Mouse (Mus musculus) forebrain, embryonic 12.5 days (tissue): ENCODE measurements at regions not wholly inside any gene's neighbourhood (a gene's known extent, or its start where the extent isn't known, plus 50 kb on each side); places are given as distances from the start of the nearest gene placed in this dataset.

Experiments used
- ATAC-seq: fragments of 200-750 bp; cut with Nextera tagmentation; 2 replicates; pipeline ENCODE4 v1.8.0; 2017; ENCODE audit warnings: moderate TSS enrichment; ENCODE audit not compliant: low FRiP score
- H3K27ac ChIP-seq: fragments of 300-500 bp; sonication (generic); 2 replicates; pipeline ENCODE4 v1.5.1; 2016; ENCODE audit warnings: mild to moderate bottlenecking
- H3K27me3 ChIP-seq: fragments of 300-500 bp; sonication (generic); 2 replicates; pipeline ENCODE4 v1.6.1; 2016; ENCODE audit warnings: mild to moderate bottlenecking
- H3K36me3 ChIP-seq: fragments of 300-500 bp; sonication (generic); replicated peaks from 2 replicates; pipeline ENCODE4 v1.6.1; 2016; ENCODE audit warnings: mild to moderate bottlenecking
- H3K4me1 ChIP-seq: fragments of 300-500 bp; sonication (generic); 2 replicates; pipeline ENCODE4 v1.6.1; 2016
- H3K4me2 ChIP-seq: fragments of 300-500 bp; sonication (generic); 2 replicates; pipeline ENCODE4 v1.6.1; 2016; ENCODE audit warnings: mild to moderate bottlenecking, moderate library complexity
- H3K4me3 ChIP-seq: fragments of 300-500 bp; sonication (generic); replicated peaks from 2 replicates; pipeline ENCODE4 v1.5.1; 2016; ENCODE audit warnings: mild to moderate bottlenecking
- H3K9ac ChIP-seq: fragments of 300-500 bp; sonication (generic); 2 replicates; pipeline ENCODE4 v1.6.1; 2016; ENCODE audit warnings: mild to moderate bottlenecking
- H3K9me3 ChIP-seq: fragments of 300-500 bp; sonication (generic); 2 replicates; pipeline ENCODE4 v1.6.1; 2016
- WGBS: fragments of 180-500 bp; shearing (Covaris S2); methylation state at CpG from one replicate; pipeline ENCODE4 v1.1.7; 2016; 5-methylcytosine and 5-hydroxymethylcytosine counted together

DNA sequence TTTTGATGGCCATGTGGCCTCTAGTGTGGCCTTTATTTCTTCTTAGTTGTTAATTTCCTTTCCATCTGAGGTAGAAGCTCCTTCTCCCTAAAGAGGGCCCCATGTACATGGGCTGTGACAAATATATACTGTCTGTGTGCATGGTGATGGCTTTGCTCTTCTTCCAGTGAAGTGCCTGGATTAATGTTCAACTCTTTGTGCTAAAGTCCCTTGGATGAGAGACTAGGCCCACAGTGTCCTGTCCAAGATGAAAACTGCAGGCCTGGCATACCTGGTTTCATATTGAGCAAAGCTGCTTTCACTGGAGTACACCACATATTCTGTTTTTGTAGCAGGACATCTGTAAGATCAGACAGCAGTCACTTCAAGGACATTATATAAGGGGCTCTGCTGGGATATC lies 127.6 kb upstream of the Il12b start:
- H3K36me3 ChIP-seq, result no peaks in the 10 kb centered on the region
- no peak overlapping the region for H3K4me2 ChIP-seq
- no peak for ATAC-seq
- no peaks in the 10 kb centered on the region for H3K9me3 ChIP-seq
- no peaks in the 10 kb centered on the region for H3K27me3 ChIP-seq
- H3K9ac ChIP-seq, result no peak overlapping the region
- H3K4me1 ChIP-seq, result no peaks in the 10 kb centered on the region
- H3K4me3 ChIP-seq, result no peak overlapping the region
- H3K27ac ChIP-seq, result no peak overlapping the region

DNA sequence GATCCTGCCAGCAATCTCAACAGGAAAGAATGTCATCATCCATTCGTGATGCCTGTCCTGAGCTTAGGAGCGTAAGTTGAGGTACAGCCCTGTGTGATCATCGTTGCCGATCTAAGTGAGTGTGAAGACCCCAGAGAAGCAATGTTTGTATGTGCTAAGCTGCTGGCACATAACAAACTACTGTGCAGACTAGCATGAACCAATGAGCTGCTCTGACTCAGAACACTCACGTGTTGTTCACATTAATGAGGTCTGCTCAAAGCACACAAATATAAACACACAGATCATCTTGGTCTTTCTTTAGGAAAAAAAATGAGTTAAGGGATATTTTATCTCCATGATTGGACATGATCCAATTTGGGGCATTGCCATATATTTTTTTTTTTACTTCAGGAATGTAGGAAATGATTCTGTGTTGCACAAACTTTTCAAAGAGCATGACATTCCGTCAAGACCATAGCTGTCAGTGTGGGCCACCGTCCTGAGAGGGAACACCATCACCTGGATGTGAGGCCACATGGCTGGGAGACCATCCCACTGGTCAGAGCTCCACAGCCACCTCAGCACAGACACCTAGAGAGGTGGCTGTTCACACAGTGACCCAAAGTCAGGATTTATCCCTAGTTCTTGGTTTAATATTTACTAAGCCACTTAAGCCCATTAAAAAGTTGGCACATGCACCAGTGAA lies 121.2 kb upstream of the Il12b start:
- Histone ChIP-seq H3K27me3 (no peaks in the 10 kb centered on the region), H3K9me3 (no peaks in the 10 kb centered on the region), H3K4me2 (no peak overlapping the region), H3K9ac (no peak overlapping the region), H3K36me3 (no peaks in the 10 kb centered on the region), H3K27ac (no peak overlapping the region), H3K4me3 (no peak overlapping the region), H3K4me1 (no peaks in the 10 kb centered on the region)
- no peak for ATAC-seq
- WGBS, result 92% methylated on average over 7 of the region's 7 CpGs

DNA sequence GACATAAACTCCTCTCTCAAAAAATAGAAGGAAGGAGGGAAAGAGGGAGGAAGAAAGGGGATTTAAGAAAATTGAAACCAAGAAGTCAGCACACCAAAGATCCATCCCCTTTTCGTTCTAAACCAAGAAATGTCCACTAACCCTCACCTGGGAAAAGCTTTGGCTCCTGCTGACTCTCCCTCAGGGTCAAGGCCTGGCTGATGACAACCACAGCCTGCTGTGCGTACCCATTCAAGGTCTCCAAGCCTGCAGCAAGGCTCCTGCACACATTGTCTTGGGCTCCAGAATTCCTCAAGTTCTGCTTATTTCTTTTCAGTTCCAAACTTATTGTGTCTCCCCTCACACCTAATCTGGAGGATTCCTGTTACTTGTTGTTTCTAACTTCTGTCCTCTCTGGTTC lies 113.9 kb upstream of the Il12b start:
- no peak overlapping the region for H3K4me3 ChIP-seq
- H3K27ac ChIP-seq, result no peak overlapping the region
- H3K9me3 ChIP-seq, result no peaks in the 10 kb centered on the region
- no peak for ATAC-seq
- H3K4me1 ChIP-seq, result no peaks in the 10 kb centered on the region
- WGBS, result 81% methylated on average over 2 of the region's 2 CpGs
- H3K27me3 ChIP-seq, result no peaks in the 10 kb centered on the region
- H3K9ac ChIP-seq, result no peak overlapping the region
- no peaks in the 10 kb centered on the region for H3K36me3 ChIP-seq
- H3K4me2 ChIP-seq, result no peak overlapping the region

DNA sequence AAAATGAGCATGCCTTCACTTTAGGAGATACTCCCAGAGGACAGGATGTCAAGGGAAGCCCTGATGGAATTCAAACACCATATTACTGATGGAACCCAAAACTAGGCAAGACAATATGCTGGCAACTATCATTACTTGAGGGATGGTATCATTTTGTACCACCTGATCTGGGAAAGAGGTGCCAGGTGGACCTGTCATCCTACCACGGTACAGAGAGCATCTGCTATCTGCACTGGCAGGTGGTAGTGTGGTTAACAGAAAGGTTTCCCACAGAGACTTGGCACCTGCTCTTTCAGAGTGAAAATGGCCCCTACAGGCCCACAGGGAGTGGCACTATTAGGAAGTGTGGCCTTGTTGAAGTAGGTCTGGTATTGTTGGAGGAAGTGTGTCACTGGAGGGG lies 111.0 kb upstream of the Il12b start:
- Histone ChIP-seq H3K9ac (no peak overlapping the region), H3K9me3 (no peaks in the 10 kb centered on the region), H3K27ac (no peak overlapping the region), H3K4me3 (no peak overlapping the region), H3K36me3 (no peaks in the 10 kb centered on the region), H3K27me3 (no peaks in the 10 kb centered on the region), H3K4me2 (no peak overlapping the region), H3K4me1 (no peaks in the 10 kb centered on the region)
- ATAC-seq, result no peak
- WGBS, result 79% methylated on average over 1 of the region's 1 CpGs

DNA sequence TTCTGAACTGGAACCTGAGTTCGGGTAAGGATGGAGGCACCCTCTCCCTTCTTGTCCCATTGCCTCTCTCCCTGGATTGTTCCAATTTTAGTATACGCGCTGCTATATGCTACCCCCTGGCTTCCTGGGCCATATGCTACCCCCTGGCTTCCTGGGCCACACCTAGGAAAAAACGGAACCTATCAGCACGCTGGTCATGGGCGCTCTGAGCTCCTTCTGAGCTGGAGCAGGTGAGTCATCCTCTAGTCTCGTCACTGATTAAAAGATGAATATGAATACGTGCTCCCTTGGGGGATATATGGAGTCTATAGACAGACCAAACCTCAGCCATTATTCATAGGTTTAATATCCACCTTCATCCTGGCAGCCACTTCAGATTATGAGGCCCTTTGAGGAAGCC lies 96.1 kb upstream of the Il12b start:
- 91% methylated on average over 8 of the region's 8 CpGs for WGBS
- Histone ChIP-seq H3K36me3 (no peaks in the 10 kb centered on the region), H3K27me3 (no peaks in the 10 kb centered on the region)

DNA sequence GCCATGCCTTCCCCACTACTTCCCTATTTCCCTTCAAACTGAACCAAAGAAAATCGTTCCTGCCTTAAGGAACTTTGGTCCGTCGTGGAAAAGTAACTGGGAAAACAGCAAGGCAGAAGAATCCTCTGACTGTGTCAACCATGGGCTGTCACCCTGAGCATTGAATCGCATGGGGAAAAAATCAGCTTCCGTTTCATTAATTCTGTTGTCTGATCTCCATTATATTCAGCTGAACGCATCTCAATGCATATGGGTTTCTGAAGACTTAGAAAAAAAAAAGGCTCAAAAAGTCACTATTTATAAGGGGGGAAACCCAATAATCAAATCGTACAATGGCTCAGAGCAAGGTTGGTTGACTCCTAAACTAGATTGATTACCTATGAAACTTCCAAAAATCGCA lies 83.8 kb upstream of the Il12b start:
- Histone ChIP-seq H3K4me2 (no peak overlapping the region), H3K9ac (no peak overlapping the region), H3K4me1 (no peaks in the 10 kb centered on the region), H3K4me3 (no peak overlapping the region), H3K9me3 (no peaks in the 10 kb centered on the region), H3K36me3 (no peaks in the 10 kb centered on the region), H3K27ac (no peak overlapping the region), H3K27me3 (0 out of 2 replicates have a peak, but pooled peaks cover 5% of the 10 kb centered on the region)
- WGBS, result 30% methylated on average over 8 of the region's 8 CpGs
- no peak for ATAC-seq

More for the DNA sequence above, 96.1 kb upstream of the Il12b start:
- no peaks in the 10 kb centered on the region; the same call in 1 of the 2 replicates for H3K9me3 ChIP-seq
- H3K9ac ChIP-seq, result no peak overlapping the region
- H3K4me2 ChIP-seq, result no peak overlapping the region
- no peak overlapping the region for H3K27ac ChIP-seq
- no peak overlapping the region for H3K4me3 ChIP-seq
- ATAC-seq, result no peak
- no peaks in the 10 kb centered on the region for H3K4me1 ChIP-seq

DNA sequence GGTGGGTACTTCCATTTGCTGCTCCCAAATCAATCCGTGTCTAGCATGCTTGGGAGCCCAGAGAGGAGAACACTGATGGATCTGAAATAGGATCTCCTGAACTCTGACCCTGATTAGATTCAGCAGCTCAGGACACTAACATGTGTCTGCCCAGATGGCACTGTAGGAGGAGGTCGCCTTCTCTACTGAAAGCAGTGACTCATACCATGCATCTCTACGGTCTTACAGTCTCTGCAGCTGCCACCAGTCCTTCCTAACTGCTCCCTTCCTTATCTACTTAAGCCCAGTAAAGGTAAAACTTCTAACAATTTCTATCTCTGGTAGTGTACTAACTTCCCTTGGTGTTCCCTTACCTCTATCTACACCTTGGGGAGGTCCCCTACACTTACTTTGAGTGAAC lies 80.7 kb upstream of the Il12b start:
- Histone ChIP-seq H3K27me3 (0 out of 2 replicates have a peak, but pooled peaks cover 5% of the 10 kb centered on the region), H3K4me1 (no peaks in the 10 kb centered on the region), H3K4me3 (no peak overlapping the region), H3K9ac (no peak overlapping the region), H3K9me3 (no peaks in the 10 kb centered on the region), H3K36me3 (no peaks in the 10 kb centered on the region), H3K4me2 (no peak overlapping the region), H3K27ac (no peak overlapping the region)
- WGBS, result 95% methylated on average over 3 of the region's 3 CpGs
- ATAC-seq, result no peak

DNA sequence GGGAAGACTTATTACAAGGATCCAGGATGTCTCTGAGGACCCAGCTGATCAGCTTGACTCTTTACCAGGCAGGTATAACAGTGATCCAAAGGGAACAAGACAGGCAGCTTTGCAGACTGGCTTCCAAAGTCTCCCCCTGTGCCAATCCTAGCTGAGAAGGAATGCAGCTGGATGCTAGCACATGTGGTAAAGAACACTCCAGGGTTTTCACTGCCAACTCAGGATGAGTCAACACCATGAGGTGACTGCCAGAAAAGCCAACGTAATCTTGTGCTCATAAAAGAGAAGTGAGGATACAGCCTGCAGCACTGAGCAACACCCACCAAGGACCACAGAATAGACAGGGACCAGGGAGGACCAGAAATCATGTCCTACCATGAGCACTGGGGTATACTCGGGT lies 76.5 kb upstream of the Il12b start:
- Histone ChIP-seq H3K36me3 (no peaks in the 10 kb centered on the region), H3K9me3 (no peaks in the 10 kb centered on the region), H3K9ac (no peak overlapping the region), H3K4me2 (no peak overlapping the region), H3K4me3 (no peak overlapping the region), H3K4me1 (no peaks in the 10 kb centered on the region), H3K27ac (no peak overlapping the region), H3K27me3 (no peaks in the 10 kb centered on the region)
- 83% methylated on average over 2 of the region's 2 CpGs for WGBS
- no peak for ATAC-seq

DNA sequence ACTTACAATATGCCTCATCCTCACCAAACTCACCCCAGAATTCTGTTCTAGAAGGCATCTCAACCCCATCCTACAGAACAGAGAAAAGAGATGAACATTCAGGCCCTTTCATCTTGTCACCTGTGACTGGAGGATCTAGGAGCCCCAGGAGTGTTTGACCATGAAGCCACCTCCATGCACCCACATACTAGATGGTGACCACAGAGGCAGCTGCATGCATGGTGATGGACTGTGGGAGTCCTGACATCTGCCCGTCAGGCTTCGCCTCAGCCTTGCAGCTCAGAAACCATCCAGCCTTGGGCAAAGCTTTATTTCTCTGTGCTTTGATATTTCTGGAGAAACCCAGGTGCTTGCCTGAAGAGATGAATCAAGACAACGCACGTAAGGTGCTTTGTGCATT lies 74.8 kb upstream of the Il12b start:
- Histone ChIP-seq H3K4me2 (no peak overlapping the region), H3K4me1 (no peaks in the 10 kb centered on the region), H3K36me3 (no peaks in the 10 kb centered on the region), H3K4me3 (no peak overlapping the region), H3K27me3 (peaks cover 2% of the 10 kb centered on the region; the same call in 1 of the 2 replicates), H3K9ac (no peak overlapping the region), H3K27ac (no peak overlapping the region), H3K9me3 (no peaks in the 10 kb centered on the region)
- WGBS, result 87% methylated on average over 4 of the region's 4 CpGs
- no peak for ATAC-seq

DNA sequence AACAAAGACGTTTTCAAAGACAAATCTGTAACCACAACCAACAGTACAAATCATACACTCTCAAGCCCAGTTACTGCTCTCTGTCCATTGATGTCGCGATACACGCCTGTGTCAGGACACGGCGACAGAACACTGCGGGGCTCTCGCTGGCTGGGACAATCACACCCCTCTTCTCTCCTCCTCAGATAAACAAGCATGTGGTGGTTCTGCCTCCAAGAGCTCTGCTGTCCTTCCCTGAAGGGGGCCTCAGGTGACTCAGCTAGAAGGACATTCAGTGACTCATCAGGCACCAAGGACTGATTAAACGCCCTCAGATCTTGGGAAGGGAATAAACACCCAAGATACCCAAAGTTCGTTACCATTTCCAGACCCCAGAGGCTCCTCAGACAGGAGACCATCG lies 74.3 kb upstream of the Il12b start:
- no peaks in the 10 kb centered on the region for H3K4me1 ChIP-seq
- no peak overlapping the region for H3K27ac ChIP-seq
- no peaks in the 10 kb centered on the region for H3K9me3 ChIP-seq
- H3K27me3 ChIP-seq, result peaks cover 6% of the 10 kb centered on the region; the same call in 1 of the 2 replicates
- ATAC-seq, result no peak
- H3K4me3 ChIP-seq, result no peak overlapping the region
- H3K4me2 ChIP-seq, result no peak overlapping the region
- H3K9ac ChIP-seq, result no peak overlapping the region
- whole genome bisulfite sequencing, result 94% methylated on average over 11 of the region's 11 CpGs
- no peaks in the 10 kb centered on the region for H3K36me3 ChIP-seq

DNA sequence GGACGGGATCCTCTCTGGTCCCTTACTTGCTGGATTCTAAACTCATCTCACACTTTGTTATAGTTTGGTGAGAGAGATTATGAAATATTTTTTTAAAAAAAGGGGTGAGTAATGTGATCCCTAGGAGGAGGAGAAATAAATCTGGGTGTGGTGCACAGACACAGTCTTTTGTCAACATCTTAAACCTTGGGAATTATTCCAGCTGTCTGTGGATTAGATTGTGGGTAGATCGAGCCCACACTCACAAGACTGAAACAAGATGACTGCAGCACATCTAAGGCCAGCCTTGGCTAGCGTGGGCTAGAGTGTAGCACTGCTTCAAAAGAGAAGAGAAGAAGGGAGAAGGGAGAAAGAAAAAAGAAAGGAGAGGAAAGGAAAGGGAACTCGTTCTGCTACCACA lies 70.4 kb upstream of the Il12b start:
- Histone ChIP-seq H3K27ac (no peak overlapping the region), H3K4me1 (no peaks in the 10 kb centered on the region; the same call in 1 of the 2 replicates), H3K4me2 (no peak overlapping the region), H3K9ac (no peak overlapping the region), H3K27me3 (peaks cover 6% of the 10 kb centered on the region; the same call in 1 of the 2 replicates), H3K4me3 (no peak overlapping the region), H3K36me3 (no peaks in the 10 kb centered on the region), H3K9me3 (no peaks in the 10 kb centered on the region)
- WGBS, result 89% methylated on average over 4 of the region's 4 CpGs
- no peak for ATAC-seq

DNA sequence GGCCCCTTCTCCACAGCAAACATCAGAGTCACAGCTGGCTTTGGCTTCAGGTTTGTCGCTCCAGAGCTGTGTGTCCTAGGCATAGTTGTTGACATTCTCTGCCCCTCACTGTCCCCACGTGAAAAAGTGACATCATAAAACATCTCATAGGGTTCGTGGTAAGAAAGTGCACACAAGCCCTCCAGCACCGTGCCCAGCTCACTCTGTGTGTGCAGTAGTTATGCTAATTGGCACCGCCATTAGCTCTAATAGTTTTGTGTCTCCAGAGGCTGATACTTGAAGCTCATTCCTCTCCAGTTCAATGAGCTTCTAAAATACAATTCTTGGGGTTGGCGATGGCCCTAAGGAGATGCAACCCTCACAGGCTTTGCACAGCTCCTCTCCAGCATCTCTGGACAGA lies 69.4 kb upstream of the Il12b start:
- H3K36me3 ChIP-seq, result no peaks in the 10 kb centered on the region
- H3K4me3 ChIP-seq, result no peak overlapping the region
- WGBS, result 63% methylated on average over 6 of the region's 6 CpGs
- H3K4me1 ChIP-seq, result no peaks in the 10 kb centered on the region; the same call in 1 of the 2 replicates
- H3K27me3 ChIP-seq, result peaks cover 6% of the 10 kb centered on the region; the same call in 1 of the 2 replicates
- no peak overlapping the region for H3K27ac ChIP-seq
- H3K4me2 ChIP-seq, result no peak overlapping the region
- no peak; the same call in 1 of the 2 replicates for ATAC-seq
- H3K9me3 ChIP-seq, result no peaks in the 10 kb centered on the region
- no peak overlapping the region for H3K9ac ChIP-seq
